Mouse (Mus musculus): ENCODE measurements at regions not wholly inside any gene's neighbourhood (a gene's known extent, or its start where the extent isn't known, plus 50 kb on each side); places are given as distances from the start of the nearest gene placed in this dataset.

GRCm38 (mm10) chr2:173454741-173455140 is 67.6 kb upstream of the 1700021F07Rik start:
- no peak for DNase-seq

GRCm38 (mm10) chr2:173455216-173455615 is 67.2 kb upstream of the 1700021F07Rik start:
- no peak for DNase-seq

GRCm38 (mm10) chr2:173456083-173456482 is 66.3 kb upstream of the 1700021F07Rik start:
- no peak for DNase-seq

GRCm38 (mm10) chr2:173456924-173457623 is 65.3 kb upstream of the 1700021F07Rik start:
- peak; percentile 62 for DNase-seq

- no peak for DNase-seq
Observed at GRCm38 (mm10) chr2:173457624-173458320, 64.6 kb upstream of the 1700021F07Rik start.

GRCm38 (mm10) chr2:173458861-173459260 is 63.5 kb upstream of the 1700021F07Rik start:
- DNase-seq: no peak

- no peak for DNase-seq
Observed at GRCm38 (mm10) chr2:173463313-173463712, 59.1 kb upstream of the 1700021F07Rik start.

GRCm38 (mm10) chr2:173464562-173464961 is 57.8 kb upstream of the 1700021F07Rik start:
- no peak for DNase-seq

- no peak for DNase-seq
Observed at GRCm38 (mm10) chr2:173465006-173465620, 57.3 kb upstream of the 1700021F07Rik start.

GRCm38 (mm10) chr2:173468136-173468535 is 54.2 kb upstream of the 1700021F07Rik start:
- no peak for DNase-seq

- no peak for DNase-seq
Observed at GRCm38 (mm10) chr2:173469756-173470155, 52.6 kb upstream of the 1700021F07Rik start.

Data from adrenal gland, adult 2 months (tissue).